Mouse (Mus musculus) heart, embryonic 16.5 days (tissue): ENCODE measurements around the gene Sipa1. TPM values are rescaled to one million over a fixed set of nuclear protein-coding genes. Genes with fewer than 3 reads are reported as not detected.

ENCODE experiments used
- ATAC-seq: fragments of 200-750 bp; cut with Nextera tagmentation; replicated peaks from 2 replicates; pipeline ENCODE4 v1.8.0; 2017; ENCODE audit warnings: moderate number of reproducible peaks; ENCODE audit not compliant: insufficient read depth, low FRiP score; ENCODE audit errors: extremely low read depth
- H3K27ac ChIP-seq: fragments of 300-500 bp; sonication (generic); 2 replicates; pipeline ENCODE4 v1.5.1; 2014; ENCODE audit warnings: mild to moderate bottlenecking, low read length, control low read depth, moderate library complexity
- H3K27me3 ChIP-seq: fragments of 300-500 bp; sonication (generic); 2 replicates; pipeline ENCODE4 v1.6.1; 2014; ENCODE audit warnings: low read length, mixed read lengths; ENCODE audit not compliant: control insufficient read depth, insufficient read depth
- H3K36me3 ChIP-seq: fragments of 300-500 bp; sonication (generic); 2 replicates; pipeline ENCODE4 v1.6.1; 2014; ENCODE audit not compliant: control insufficient read depth, insufficient read depth
- H3K4me1 ChIP-seq: fragments of 300-500 bp; sonication (generic); 2 replicates; pipeline ENCODE4 v1.6.1; 2014; ENCODE audit warnings: low read length, mixed read lengths; ENCODE audit not compliant: control insufficient read depth, insufficient read depth
- H3K4me2 ChIP-seq: fragments of 300-500 bp; sonication (generic); 2 replicates; pipeline ENCODE4 v1.6.1; 2014; ENCODE audit warnings: low read depth, mild to moderate bottlenecking, control low read depth, low read length
- H3K4me3 ChIP-seq: fragments of 300-500 bp; sonication (generic); 2 replicates; pipeline ENCODE4 v1.5.1; 2014; ENCODE audit warnings: mild to moderate bottlenecking, control low read depth, low read length
- H3K9ac ChIP-seq: fragments of 300-500 bp; sonication (generic); 2 replicates; pipeline ENCODE4 v1.6.1; 2014; ENCODE audit warnings: low read length, control low read depth
- H3K9me3 ChIP-seq: fragments of 300-500 bp; sonication (generic); replicated peaks from 2 replicates; pipeline ENCODE4 v1.6.1; 2016; ENCODE audit warnings: low read length; ENCODE audit not compliant: control insufficient read depth
- WGBS: fragments of 180-500 bp; shearing (Covaris S2); extraction: QIAGEN DNeasy Blood & Tissue Kit; methylation state at CpG from one replicate; pipeline ENCODE4 v1.1.7; 2014; 5-methylcytosine and 5-hydroxymethylcytosine counted together
- polyA plus RNA-seq: library from polyadenylated mRNA; unstranded; fragments of >200 nt; fragmentation: Nextera tagmentation; extraction: Ambion mirVana; gene quantifications from 2 replicates; pipeline ENCODE4 v1.2.1, GENCODE M21; 2015

Gene Sipa1
- 23.5 and 24.9 TPM in 2 replicates for polyA plus RNA-seq

DNA sequence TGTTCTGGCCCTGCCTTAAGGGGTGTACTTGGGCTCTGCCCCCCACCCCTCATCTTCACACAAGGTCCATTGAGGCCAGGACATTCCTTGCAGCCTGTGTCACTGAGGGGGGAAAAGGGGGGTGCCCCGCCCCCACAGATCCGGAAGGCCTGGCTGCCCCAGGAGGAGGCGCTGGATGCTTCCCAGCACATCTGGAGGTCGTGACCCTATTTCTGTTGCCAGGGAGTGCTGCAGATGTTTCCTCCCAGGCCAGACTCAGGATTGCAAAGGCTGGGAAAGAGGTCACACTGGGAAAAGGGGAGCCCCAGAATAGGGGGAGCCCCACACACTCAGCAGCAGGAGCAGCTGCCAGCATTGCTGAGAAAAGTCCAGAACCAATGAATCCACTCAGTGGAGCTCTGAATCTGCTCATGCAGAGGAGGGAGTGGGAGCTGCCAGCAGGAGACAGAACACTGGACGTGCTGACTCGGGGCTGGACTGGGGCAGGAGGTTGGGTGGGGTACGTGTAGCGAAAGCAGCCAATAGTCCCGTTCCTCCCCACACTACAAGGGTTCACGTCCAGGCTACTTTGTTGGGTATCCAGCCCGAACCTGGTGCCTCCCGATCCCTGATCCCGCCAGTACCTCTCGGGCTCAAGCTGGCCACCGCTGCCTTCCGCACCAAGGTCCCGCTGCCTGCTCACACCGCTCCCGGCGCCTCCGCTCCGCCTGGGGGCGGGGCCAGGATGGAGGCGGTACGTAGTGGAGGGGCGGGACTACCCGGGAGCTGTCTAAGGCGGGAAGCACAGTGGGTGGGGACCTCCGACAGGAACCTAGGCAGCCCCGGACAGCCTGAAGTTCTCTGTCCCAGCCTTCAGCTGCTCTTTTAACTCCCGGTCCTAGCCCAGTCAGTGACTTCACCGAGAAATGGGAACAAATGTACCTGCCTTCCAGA is at the start of gene Sipa1:
TSS of gene Sipa1 (minus strand) at position 727 of the 933 bp plus-strand sequence.
- H3K27me3 ChIP-seq: no peaks in the 10 kb centered on the region
- WGBS: 2% methylated on average over 32 of the region's 32 CpGs
- peaks cover 14% of the 10 kb centered on the region for H3K4me1 ChIP-seq
- H3K4me3 ChIP-seq: peak within 1 kb of the TSS; percentile 61
- peak within 1 kb of the TSS; percentile 74 for H3K4me2 ChIP-seq
- peaks cover 21% of the 10 kb centered on the region for H3K36me3 ChIP-seq
- ATAC-seq: peak; percentile 94
- peak within 1 kb of the TSS; percentile 80 for H3K27ac ChIP-seq
- no peaks in the 10 kb centered on the region for H3K9me3 ChIP-seq
- peak within 1 kb of the TSS; percentile 74 for H3K9ac ChIP-seq

GRCm38 (mm10) chr19:5713255-5713654 is 49.7 kb upstream of the Sipa1 start:
- Histone ChIP-seq H3K36me3 (peaks cover 40% of the 10 kb centered on the region), H3K9me3 (no peaks in the 10 kb centered on the region), H3K9ac (0 out of 2 replicates have a peak overlapping the region, but pooled peaks have one; percentile 50), H3K27ac (peak overlapping the region; percentile 54), H3K4me2 (peak overlapping the region; percentile 31; the same call in 1 of the 2 replicates), H3K27me3 (no peaks in the 10 kb centered on the region), H3K4me3 (no peak overlapping the region), H3K4me1 (peaks cover 11% of the 10 kb centered on the region)
- no peak for ATAC-seq
- 69% methylated on average over 5 of the region's 5 CpGs for WGBS

- peaks cover 11% of the 10 kb centered on the region for H3K4me1 ChIP-seq
- no peak for ATAC-seq
- peaks cover 50% of the 10 kb centered on the region for H3K36me3 ChIP-seq
- H3K4me3 ChIP-seq: no peak overlapping the region
- no peaks in the 10 kb centered on the region for H3K9me3 ChIP-seq
- no peak overlapping the region for H3K9ac ChIP-seq
- H3K27ac ChIP-seq: no peak overlapping the region
- 90% methylated on average over 14 of the region's 14 CpGs for WGBS
- H3K4me2 ChIP-seq: no peak overlapping the region
- no peaks in the 10 kb centered on the region for H3K27me3 ChIP-seq
Measured at GRCm38 (mm10) chr19:5711907-5712460, 48.5 kb upstream of the Sipa1 start.

DNA sequence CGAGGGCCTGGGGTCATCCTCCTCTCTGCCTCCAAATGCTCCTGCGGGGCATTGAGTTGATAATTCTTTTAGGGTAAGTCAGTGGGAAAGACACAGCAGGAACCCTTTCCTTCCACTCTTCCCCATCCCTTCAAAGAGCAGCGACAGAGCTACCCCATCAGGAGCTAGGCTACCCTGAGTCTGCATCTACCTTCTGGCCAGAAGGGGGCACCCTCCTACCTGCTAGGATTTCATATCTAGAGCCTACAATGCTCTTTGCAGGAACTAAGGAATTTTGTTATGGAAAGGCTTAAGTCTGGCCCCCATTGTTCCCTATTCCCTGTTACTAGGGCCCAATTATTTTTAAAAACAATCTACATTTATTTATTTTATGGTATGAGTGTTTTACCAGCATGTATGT is 47.7 kb upstream of the Sipa1 start:
- peaks cover 50% of the 10 kb centered on the region for H3K36me3 ChIP-seq
- H3K4me2 ChIP-seq: no peak overlapping the region
- no peak overlapping the region for H3K9ac ChIP-seq
- H3K27me3 ChIP-seq: no peaks in the 10 kb centered on the region
- no peak overlapping the region for H3K27ac ChIP-seq
- WGBS: 24% methylated on average over 3 of the region's 3 CpGs
- ATAC-seq: no peak
- H3K9me3 ChIP-seq: no peaks in the 10 kb centered on the region
- peaks cover 11% of the 10 kb centered on the region for H3K4me1 ChIP-seq
- H3K4me3 ChIP-seq: no peak overlapping the region

- H3K4me2 ChIP-seq: no peak overlapping the region
- ATAC-seq: no peak
- no peaks in the 10 kb centered on the region for H3K9me3 ChIP-seq
- H3K27ac ChIP-seq: no peak overlapping the region
- H3K4me3 ChIP-seq: no peak overlapping the region
- peaks cover 16% of the 10 kb centered on the region for H3K4me1 ChIP-seq
- H3K9ac ChIP-seq: no peak overlapping the region
- no peaks in the 10 kb centered on the region for H3K27me3 ChIP-seq
- H3K36me3 ChIP-seq: peaks cover 50% of the 10 kb centered on the region
- 86% methylated on average over 8 of the region's 8 CpGs for WGBS
Measured at GRCm38 (mm10) chr19:5710581-5710980, 47.1 kb upstream of the Sipa1 start.

DNA sequence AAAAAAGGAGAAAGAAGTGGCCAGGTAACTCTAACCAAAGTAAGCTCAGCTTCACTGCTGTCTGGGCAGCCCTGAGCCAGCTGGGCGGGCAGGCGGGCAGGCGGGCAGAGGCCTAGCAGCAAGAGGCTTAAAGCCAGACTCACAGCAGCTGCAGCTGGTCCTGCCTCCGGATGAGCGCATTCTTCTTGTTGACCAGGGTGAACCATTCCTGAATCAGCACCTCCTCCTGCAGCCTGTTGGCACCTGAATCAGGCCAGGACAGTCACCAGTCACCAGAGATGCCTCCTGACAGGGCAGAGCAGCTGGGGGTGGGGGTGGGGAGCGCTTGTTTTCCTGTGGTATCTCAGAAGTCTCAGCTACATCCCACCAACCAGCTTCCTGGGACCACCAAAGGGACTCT is 46.6 kb upstream of the Sipa1 start:
- H3K36me3 ChIP-seq: peaks cover 49% of the 10 kb centered on the region
- H3K4me2 ChIP-seq: no peak overlapping the region

DNA sequence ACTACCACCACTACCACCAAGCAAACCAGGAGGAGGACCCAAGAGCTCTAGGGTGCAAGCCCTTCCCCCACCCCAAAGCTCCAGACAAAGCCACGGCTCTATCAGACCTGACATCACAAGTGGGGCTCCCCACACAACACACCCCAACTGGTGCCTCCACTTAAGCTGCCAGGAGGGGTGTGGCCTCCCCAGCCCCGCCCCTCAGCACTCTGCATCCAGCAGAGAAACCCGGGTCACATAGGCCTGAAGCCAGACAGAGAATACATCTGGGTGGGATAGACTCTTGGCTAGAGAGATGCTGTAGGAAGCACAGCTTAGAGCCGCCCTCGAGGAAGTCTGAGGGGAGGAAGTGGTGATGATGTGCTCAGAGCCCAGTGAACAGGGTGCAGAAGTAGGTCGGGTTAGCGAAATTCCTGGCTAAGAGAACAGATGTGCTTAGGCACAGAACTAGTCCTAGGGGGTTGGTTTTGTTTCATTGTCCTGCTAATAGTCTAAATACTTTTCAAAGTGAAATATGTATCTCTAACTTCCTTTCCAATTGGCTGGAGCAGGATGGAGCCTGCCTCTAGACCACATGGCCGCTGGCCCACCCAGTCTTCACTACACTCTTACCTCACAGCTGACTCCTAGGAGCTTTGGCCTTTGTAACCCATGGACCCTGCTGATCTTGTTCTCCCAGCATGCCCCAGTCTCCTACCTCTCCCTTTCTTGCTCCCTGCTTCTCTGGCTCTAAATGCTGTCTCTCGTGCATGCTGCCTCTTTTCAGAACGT is 41.5 kb upstream of the Sipa1 start:
- H3K9ac ChIP-seq: no peak overlapping the region
- no peak overlapping the region for H3K4me2 ChIP-seq
- H3K27me3 ChIP-seq: no peaks in the 10 kb centered on the region
- H3K36me3 ChIP-seq: peaks cover 40% of the 10 kb centered on the region
- peak; percentile 60 for ATAC-seq
- WGBS: 35% methylated on average over 10 of the region's 10 CpGs
- H3K27ac ChIP-seq: peak overlapping the region; percentile 33
- H3K4me1 ChIP-seq: peaks cover 17% of the 10 kb centered on the region
- H3K9me3 ChIP-seq: no peaks in the 10 kb centered on the region
- no peak overlapping the region for H3K4me3 ChIP-seq

More for the DNA sequence above, 46.6 kb upstream of the Sipa1 start:
- Histone ChIP-seq H3K9ac (no peak overlapping the region), H3K4me3 (no peak overlapping the region), H3K27ac (no peak overlapping the region), H3K27me3 (no peaks in the 10 kb centered on the region), H3K9me3 (no peaks in the 10 kb centered on the region), H3K4me1 (peaks cover 20% of the 10 kb centered on the region)
- no peak for ATAC-seq
- WGBS: 98% methylated on average over 6 of the region's 6 CpGs

DNA sequence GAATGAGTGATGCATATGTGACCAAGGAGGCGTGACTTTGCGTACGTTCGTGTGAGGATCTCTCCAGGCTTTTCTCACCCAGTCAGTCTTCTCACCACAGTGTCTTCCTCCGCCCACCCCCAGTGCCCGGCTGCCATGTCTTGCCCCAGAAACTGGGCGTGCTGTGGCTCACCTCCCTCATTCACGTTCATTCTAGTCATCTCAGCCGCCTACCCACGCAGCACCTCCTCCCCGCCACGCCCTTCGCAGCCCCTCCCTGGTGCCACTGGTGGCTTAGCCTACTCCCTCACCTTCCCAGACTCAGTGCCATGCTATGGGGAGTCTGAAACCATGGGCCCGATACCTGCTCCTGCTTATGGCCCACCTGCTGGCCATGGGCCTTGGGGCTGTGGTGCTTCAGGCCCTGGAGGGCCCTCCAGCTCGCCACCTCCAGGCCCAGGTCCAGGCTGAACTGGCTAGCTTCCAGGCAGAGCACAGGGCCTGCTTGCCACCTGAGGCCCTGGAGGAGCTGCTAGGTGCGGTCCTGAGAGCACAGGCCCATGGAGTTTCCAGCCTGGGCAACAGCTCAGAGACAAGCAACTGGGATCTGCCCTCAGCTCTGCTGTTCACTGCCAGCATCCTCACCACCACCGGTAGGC is 40.8 kb upstream of the Sipa1 start, which contains the start of gene Kcnk7:
TSS of gene Kcnk7 (plus strand) at position 205 of the 638 bp plus-strand sequence.
- Histone ChIP-seq H3K9ac (no peak within 1 kb of the TSS), H3K27ac (peak within 1 kb of the TSS; percentile 33), H3K36me3 (peaks cover 39% of the 10 kb centered on the region), H3K4me3 (no peak within 1 kb of the TSS), H3K9me3 (no peaks in the 10 kb centered on the region), H3K4me1 (peaks cover 17% of the 10 kb centered on the region), H3K27me3 (no peaks in the 10 kb centered on the region), H3K4me2 (no peak within 1 kb of the TSS)
- 69% methylated on average over 17 of the region's 17 CpGs for WGBS
- peak; percentile 32; the same call in 1 of the 2 replicates for ATAC-seq
